Mouse (Mus musculus): ENCODE measurements at regions not wholly inside any gene's neighbourhood (a gene's known extent, or its start where the extent isn't known, plus 50 kb on each side); places are given as distances from the start of the nearest gene placed in this dataset.
A peak's percentile ranks its signal among the peaks of the same experiment; 100 is the strongest.

- Histone ChIP-seq H3K36me3 (no peaks in the 10 kb centered on the region), H3K27ac (replicated peaks) (no peak overlapping the region), H3K4me3 (no peak overlapping the region), H3K4me2 (no peak overlapping the region), H3K9me3 (no peaks in the 10 kb centered on the region), H3K4me1 (peaks cover 16% of the 10 kb centered on the region), H3K27me3 (replicated peaks) (no peaks in the 10 kb centered on the region), H3K9ac (no peak overlapping the region)
- ATAC-seq (ENCODE audit: extremely low read depth, insufficient number of reproducible peaks, low FRiP score, low TSS enrichment): no peak
- 80% methylated on average over 2 of the region's 2 CpGs for WGBS
Measured at GRCm38 (mm10) chr7:83471111-83471510, 113.6 kb upstream of the Tmc3 start.

DNA sequence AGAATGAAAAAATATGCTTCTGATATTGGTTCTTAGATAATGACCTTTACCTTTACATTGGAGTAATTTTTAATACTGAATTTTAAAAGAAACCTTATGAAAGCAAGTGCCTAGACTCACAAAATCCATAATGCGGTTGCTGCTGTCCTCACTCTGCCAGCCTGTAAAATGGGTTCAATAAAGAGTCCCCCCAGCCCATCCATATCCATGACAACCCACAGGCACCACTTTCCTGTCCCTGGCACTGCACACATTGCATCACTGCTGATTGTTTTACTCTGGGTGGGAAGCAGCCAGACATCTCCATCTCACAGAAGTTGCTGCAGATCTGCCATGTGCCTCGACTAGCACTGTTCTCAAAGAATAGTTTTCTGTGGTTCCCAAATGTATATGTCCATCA lies 110.3 kb upstream of the Tmc3 start:
- no peaks in the 10 kb centered on the region for H3K36me3 ChIP-seq
- WGBS: 80% methylated on average over 2 of the region's 2 CpGs
- no peak overlapping the region for H3K4me3 ChIP-seq
- no peaks in the 10 kb centered on the region for H3K27me3 ChIP-seq (replicated peaks)
- no peaks in the 10 kb centered on the region for H3K9me3 ChIP-seq
- H3K4me1 ChIP-seq: peaks cover 47% of the 10 kb centered on the region
- H3K27ac ChIP-seq (replicated peaks): peak overlapping the region; percentile 58; the same call in 1 of the 2 replicates
- no peak overlapping the region for H3K9ac ChIP-seq
- H3K4me2 ChIP-seq: no peak overlapping the region
- ATAC-seq (ENCODE audit: extremely low read depth, insufficient number of reproducible peaks, low FRiP score, low TSS enrichment): no peak

GRCm38 (mm10) chr7:83474986-83475385 lies 109.7 kb upstream of the Tmc3 start:
- no peak overlapping the region for H3K4me2 ChIP-seq
- no peaks in the 10 kb centered on the region for H3K9me3 ChIP-seq
- H3K4me1 ChIP-seq: peaks cover 47% of the 10 kb centered on the region
- H3K36me3 ChIP-seq: no peaks in the 10 kb centered on the region
- H3K27me3 ChIP-seq (replicated peaks): no peaks in the 10 kb centered on the region
- peak overlapping the region; percentile 77 for H3K27ac ChIP-seq (replicated peaks)
- no peak for ATAC-seq (ENCODE audit: extremely low read depth, insufficient number of reproducible peaks, low FRiP score, low TSS enrichment)
- WGBS: 55% methylated on average over 3 of the region's 3 CpGs
- no peak overlapping the region for H3K9ac ChIP-seq
- H3K4me3 ChIP-seq: no peak overlapping the region

GRCm38 (mm10) chr7:83475438-83476160 lies 109.1 kb upstream of the Tmc3 start:
- Histone ChIP-seq H3K9ac (no peak overlapping the region), H3K36me3 (no peaks in the 10 kb centered on the region), H3K9me3 (no peaks in the 10 kb centered on the region), H3K4me3 (no peak overlapping the region), H3K4me1 (peaks cover 47% of the 10 kb centered on the region), H3K4me2 (no peak overlapping the region), H3K27me3 (replicated peaks) (no peaks in the 10 kb centered on the region), H3K27ac (replicated peaks) (peak overlapping the region; percentile 77)
- ATAC-seq (ENCODE audit: extremely low read depth, insufficient number of reproducible peaks, low FRiP score, low TSS enrichment): no peak
- WGBS: 66% methylated on average over 8 of the region's 8 CpGs

- Histone ChIP-seq H3K36me3 (no peaks in the 10 kb centered on the region), H3K4me3 (no peak overlapping the region), H3K4me2 (no peak overlapping the region), H3K4me1 (peaks cover 47% of the 10 kb centered on the region), H3K27ac (replicated peaks) (peak overlapping the region; percentile 77), H3K27me3 (replicated peaks) (no peaks in the 10 kb centered on the region), H3K9me3 (no peaks in the 10 kb centered on the region), H3K9ac (no peak overlapping the region)
- WGBS: 59% methylated on average over 3 of the region's 3 CpGs
- no peak for ATAC-seq (ENCODE audit: extremely low read depth, insufficient number of reproducible peaks, low FRiP score, low TSS enrichment)
Measured at GRCm38 (mm10) chr7:83476161-83476495, 108.6 kb upstream of the Tmc3 start.

DNA sequence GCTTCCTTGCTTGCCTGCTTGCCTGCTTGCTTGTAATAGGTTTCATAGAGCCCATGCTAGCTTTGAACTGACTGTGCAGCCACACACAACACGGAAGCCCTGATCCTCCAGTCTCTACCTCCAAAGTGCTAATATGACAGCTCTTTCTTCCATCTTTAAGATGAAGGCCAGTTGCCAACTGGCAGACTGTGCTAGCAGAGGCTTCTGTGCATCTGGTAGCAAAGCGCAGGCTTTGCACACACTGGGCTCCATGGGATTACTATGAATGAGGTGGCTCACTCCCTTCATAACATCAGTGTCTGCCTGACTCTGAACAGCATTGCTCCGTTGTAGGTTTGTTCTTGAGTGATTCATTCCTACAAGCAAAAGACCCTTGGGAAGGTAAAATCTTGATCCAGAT lies 107.9 kb upstream of the Tmc3 start:
- peak overlapping the region; percentile 77 for H3K27ac ChIP-seq (replicated peaks)
- no peak overlapping the region for H3K4me3 ChIP-seq
- H3K4me1 ChIP-seq: peaks cover 47% of the 10 kb centered on the region
- no peaks in the 10 kb centered on the region for H3K27me3 ChIP-seq (replicated peaks)
- H3K9ac ChIP-seq: no peak overlapping the region
- H3K36me3 ChIP-seq: no peaks in the 10 kb centered on the region
- no peak for ATAC-seq (ENCODE audit: extremely low read depth, insufficient number of reproducible peaks, low FRiP score, low TSS enrichment)
- no peak overlapping the region for H3K4me2 ChIP-seq
- H3K9me3 ChIP-seq: no peaks in the 10 kb centered on the region
- WGBS: 76% methylated on average over 3 of the region's 3 CpGs

GRCm38 (mm10) chr7:83477661-83478121 lies 107.0 kb upstream of the Tmc3 start:
- Histone ChIP-seq H3K9me3 (no peaks in the 10 kb centered on the region), H3K9ac (peak overlapping the region; percentile 24; the same call in 1 of the 2 replicates), H3K36me3 (no peaks in the 10 kb centered on the region), H3K4me3 (no peak overlapping the region), H3K4me1 (peaks cover 52% of the 10 kb centered on the region), H3K27me3 (replicated peaks) (no peaks in the 10 kb centered on the region), H3K27ac (replicated peaks) (peak overlapping the region; percentile 74), H3K4me2 (peak overlapping the region; percentile 51)
- WGBS: 36% methylated on average over 7 of the region's 7 CpGs
- ATAC-seq (ENCODE audit: extremely low read depth, insufficient number of reproducible peaks, low FRiP score, low TSS enrichment): peak; percentile 37; the same call in 1 of the 2 replicates

DNA sequence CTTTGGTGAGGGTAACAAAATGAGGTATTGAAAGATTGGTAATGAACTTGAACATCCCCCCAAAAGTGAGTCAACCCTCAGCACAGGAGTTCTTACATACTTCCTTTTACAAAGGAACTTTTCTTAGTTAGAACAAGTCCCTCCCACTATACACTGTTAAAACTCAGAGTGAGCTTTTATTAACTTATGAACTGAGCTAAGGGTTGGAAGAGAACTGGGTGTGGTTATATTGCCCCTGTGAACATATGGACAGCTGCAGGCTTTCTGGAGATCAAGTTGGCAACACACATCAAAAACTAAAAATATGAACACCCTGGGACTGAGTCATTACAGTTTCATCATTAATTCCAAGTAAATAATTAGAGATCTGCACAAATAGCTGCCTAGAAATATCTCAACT lies 103.1 kb upstream of the Tmc3 start:
- Histone ChIP-seq H3K9ac (no peak overlapping the region), H3K4me3 (no peak overlapping the region), H3K9me3 (no peaks in the 10 kb centered on the region), H3K4me2 (no peak overlapping the region), H3K27me3 (replicated peaks) (no peaks in the 10 kb centered on the region), H3K36me3 (no peaks in the 10 kb centered on the region), H3K4me1 (peaks cover 42% of the 10 kb centered on the region), H3K27ac (replicated peaks) (no peak overlapping the region)
- ATAC-seq (ENCODE audit: extremely low read depth, insufficient number of reproducible peaks, low FRiP score, low TSS enrichment): no peak

DNA sequence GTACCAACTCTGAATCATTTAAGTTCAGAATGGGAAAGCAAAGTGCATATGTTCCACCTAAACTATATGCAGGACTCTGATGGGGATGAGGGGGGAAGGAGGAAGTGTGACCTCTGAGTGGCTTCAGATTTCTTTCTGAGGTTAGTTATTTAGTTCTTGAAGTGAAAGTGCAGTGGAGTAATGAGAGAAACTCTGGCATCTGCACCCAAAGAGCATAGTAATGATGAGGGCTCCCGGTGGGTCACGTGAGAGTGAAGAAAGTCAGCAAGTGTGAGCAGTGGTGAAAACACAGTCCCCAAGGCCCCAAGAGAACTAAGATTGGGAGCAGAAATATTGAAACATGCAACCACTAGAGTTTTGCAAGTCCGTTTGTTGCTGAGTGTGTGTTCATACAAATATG lies 102.5 kb upstream of the Tmc3 start:
- Histone ChIP-seq H3K27ac (replicated peaks) (0 out of 2 replicates have a peak overlapping the region, but pooled peaks have one; percentile 5), H3K27me3 (replicated peaks) (no peaks in the 10 kb centered on the region), H3K4me3 (no peak overlapping the region), H3K4me2 (no peak overlapping the region), H3K36me3 (no peaks in the 10 kb centered on the region), H3K9ac (no peak overlapping the region), H3K4me1 (peaks cover 36% of the 10 kb centered on the region), H3K9me3 (no peaks in the 10 kb centered on the region)
- WGBS: 77% methylated on average over 3 of the region's 3 CpGs
- ATAC-seq (ENCODE audit: extremely low read depth, insufficient number of reproducible peaks, low FRiP score, low TSS enrichment): no peak

DNA sequence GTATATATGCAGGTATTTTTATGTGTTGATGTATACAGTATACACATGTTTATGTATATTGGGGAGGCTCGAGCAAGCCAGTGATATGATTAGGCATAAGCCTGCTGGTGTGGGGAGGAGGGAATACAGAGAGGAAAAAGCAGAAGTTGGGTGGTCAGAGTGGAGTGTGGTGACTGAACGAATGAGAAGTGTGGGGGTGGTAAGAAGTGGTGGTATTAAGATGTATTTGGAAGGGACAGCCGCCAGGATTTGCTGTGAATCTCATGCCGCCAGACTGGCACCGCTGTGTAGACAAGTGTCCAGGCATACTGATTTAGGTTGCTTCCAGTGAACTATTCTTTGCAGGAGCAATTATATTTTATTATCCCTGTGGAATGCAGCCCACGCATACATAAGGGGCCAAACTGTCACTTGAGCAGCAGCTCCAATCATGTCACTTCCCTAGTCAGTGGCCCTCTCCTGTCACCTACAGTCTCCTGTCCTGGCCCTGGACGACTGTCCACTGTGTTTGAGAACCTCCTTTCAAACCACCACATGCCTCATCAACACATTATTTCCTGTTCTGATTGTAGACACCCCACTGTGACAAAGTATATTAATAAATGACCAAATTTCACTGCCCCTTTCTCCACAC lies 101.9 kb upstream of the Tmc3 start:
- Histone ChIP-seq H3K4me1 (peaks cover 31% of the 10 kb centered on the region), H3K9me3 (no peaks in the 10 kb centered on the region), H3K9ac (no peak overlapping the region), H3K36me3 (no peaks in the 10 kb centered on the region), H3K4me2 (no peak overlapping the region), H3K4me3 (no peak overlapping the region), H3K27ac (replicated peaks) (0 out of 2 replicates have a peak overlapping the region, but pooled peaks have one; percentile 5), H3K27me3 (replicated peaks) (no peaks in the 10 kb centered on the region)
- WGBS: 59% methylated on average over 7 of the region's 7 CpGs
- no peak for ATAC-seq (ENCODE audit: extremely low read depth, insufficient number of reproducible peaks, low FRiP score, low TSS enrichment)

- Histone ChIP-seq H3K4me2 (no peak overlapping the region), H3K4me1 (peaks cover 18% of the 10 kb centered on the region; the same call in 1 of the 2 replicates), H3K27me3 (replicated peaks) (no peaks in the 10 kb centered on the region), H3K4me3 (no peak overlapping the region), H3K36me3 (no peaks in the 10 kb centered on the region), H3K9me3 (no peaks in the 10 kb centered on the region), H3K27ac (replicated peaks) (no peak overlapping the region), H3K9ac (no peak overlapping the region)
- ATAC-seq (ENCODE audit: extremely low read depth, insufficient number of reproducible peaks, low FRiP score, low TSS enrichment): no peak
- 51% methylated on average over 2 of the region's 2 CpGs for WGBS
Measured at GRCm38 (mm10) chr7:83486156-83486750, 98.5 kb upstream of the Tmc3 start.

Measured in heart, embryonic 13.5 days (tissue).